Mouse (Mus musculus) erythroblast, embryonic 14.5 days (primary cell): ENCODE data around the gene Farsb. TPM values are rescaled to one million over a fixed set of nuclear protein-coding genes. Genes with fewer than 3 reads are reported as not detected.

Experiments used
- H3K27me3 ChIP-seq: 2 replicates; pipeline ENCODE4 v1.6.1; 2012; ENCODE audit warnings: inconsistent platforms; ENCODE audit not compliant: control insufficient read depth
- H3K36me3 ChIP-seq: 2 replicates; pipeline ENCODE4 v1.6.1; 2012; ENCODE audit warnings: mild to moderate bottlenecking, inconsistent platforms; ENCODE audit not compliant: control insufficient read depth
- H3K4me1 ChIP-seq: 2 replicates; pipeline ENCODE4 v1.6.1; 2012; ENCODE audit warnings: inconsistent platforms; ENCODE audit not compliant: control insufficient read depth
- H3K4me3 ChIP-seq: replicated peaks from 2 replicates; pipeline ENCODE3; 2012; ENCODE audit warnings: moderate library complexity, mild to moderate bottlenecking, inconsistent platforms
- H3K9me3 ChIP-seq: 2 replicates; pipeline ENCODE4 v1.6.1; 2012; ENCODE audit warnings: low read length, inconsistent platforms, mixed read lengths; ENCODE audit not compliant: control insufficient read depth
- GATA1 ChIP-seq: IDR thresholded peaks from 2 replicates; pipeline ENCODE4 v1.6.1; 2012; ENCODE audit warnings: low read length, inconsistent platforms, mixed read lengths
- TAL1 ChIP-seq: IDR thresholded peaks from 3 replicates; pipeline ENCODE4 v1.6.1; 2012; ENCODE audit warnings: low read length, inconsistent platforms, mixed read lengths
- polyA plus RNA-seq: library from polyadenylated mRNA; stranded (reverse); fragments of >175 nt; gene quantifications from 2 replicates; pipeline ENCODE4 v1.2.3, GENCODE M21; 2012

The Farsb gene
- polyA plus RNA-seq, 1 experiment: 0.72 TPM

GRCm38 (mm10) chr1:78375058-78375457 lies 113.6 kb downstream of the Farsb start:
- Histone ChIP-seq H3K4me1 (no peaks in the 10 kb centered on the region), H3K36me3 (no peaks in the 10 kb centered on the region), H3K9me3 (no peaks in the 10 kb centered on the region), H3K27me3 (no peaks in the 10 kb centered on the region), H3K4me3 (no peak overlapping the region)
- TF ChIP-seq TAL1 (no peak), GATA1 (no peak)

GRCm38 (mm10) chr1:78373836-78374235 lies 114.9 kb downstream of the Farsb start:
- no peaks in the 10 kb centered on the region for H3K27me3 ChIP-seq
- TF ChIP-seq TAL1: no peak
- no peak for TF ChIP-seq GATA1
- H3K9me3 ChIP-seq: no peaks in the 10 kb centered on the region
- no peak overlapping the region for H3K4me3 ChIP-seq
- H3K36me3 ChIP-seq: no peaks in the 10 kb centered on the region
- H3K4me1 ChIP-seq: no peaks in the 10 kb centered on the region

- Histone ChIP-seq H3K36me3 (no peaks in the 10 kb centered on the region), H3K4me1 (no peaks in the 10 kb centered on the region), H3K27me3 (no peaks in the 10 kb centered on the region), H3K9me3 (no peaks in the 10 kb centered on the region), H3K4me3 (no peak overlapping the region)
- no peak for TF ChIP-seq GATA1
- no peak for TF ChIP-seq TAL1
These were observed 116.4 kb downstream of the Farsb start for GRCm38 (mm10) chr1:78372316-78372715.

GRCm38 (mm10) chr1:78371569-78372236 lies 117.0 kb downstream of the Farsb start:
- no peaks in the 10 kb centered on the region for H3K4me1 ChIP-seq
- no peak for TF ChIP-seq GATA1
- TF ChIP-seq TAL1: no peak

GRCm38 (mm10) chr1:78370121-78370520 lies 118.6 kb downstream of the Farsb start:
- no peaks in the 10 kb centered on the region for H3K9me3 ChIP-seq
- no peaks in the 10 kb centered on the region for H3K27me3 ChIP-seq
- H3K4me1 ChIP-seq: no peaks in the 10 kb centered on the region
- no peak for TF ChIP-seq TAL1
- TF ChIP-seq GATA1: no peak
- H3K36me3 ChIP-seq: no peaks in the 10 kb centered on the region
- H3K4me3 ChIP-seq: no peak overlapping the region

More at GRCm38 (mm10) chr1:78371569-78372236, 117.0 kb downstream of the Farsb start:
- no peaks in the 10 kb centered on the region for H3K27me3 ChIP-seq
- H3K4me3 ChIP-seq: no peak overlapping the region
- no peaks in the 10 kb centered on the region for H3K9me3 ChIP-seq
- no peaks in the 10 kb centered on the region for H3K36me3 ChIP-seq

Other genes starting within 250 kb of the Farsb start
- not detected in 2 replicates for gene Sgpp2, start 178.6 kb downstream of the Farsb start, polyA plus RNA-seq
- gene Mogat1, start 22.1 kb upstream of the Farsb start, polyA plus RNA-seq: not detected in 2 replicates
- gene BC035947, start 23.3 kb upstream of the Farsb start, polyA plus RNA-seq: not detected in 2 replicates
- 0.11 and 0.16 TPM in 2 replicates for gene Acsl3, start 168.9 kb upstream of the Farsb start, polyA plus RNA-seq
- gene Utp14b, start 169.1 kb upstream of the Farsb start, polyA plus RNA-seq: 0.01 and 0.02 TPM in 2 replicates